Mouse (Mus musculus) liver, adult 2 months (tissue): ENCODE measurements around the gene Tsen34.

Experiments
- CTCF ChIP-seq: fragments of 200-500 bp; IDR thresholded peaks from 2 replicates; pipeline ENCODE4 v1.5.1; 2011; ENCODE audit warnings: low read depth, low read length, control low read depth
- POLR2A ChIP-seq: fragments of 200-500 bp; IDR thresholded peaks from 2 replicates; pipeline ENCODE4 v1.6.1; 2011; ENCODE audit warnings: low read length, control low read depth; ENCODE audit not compliant: insufficient read depth; ENCODE audit errors: extremely low read depth

DNA sequence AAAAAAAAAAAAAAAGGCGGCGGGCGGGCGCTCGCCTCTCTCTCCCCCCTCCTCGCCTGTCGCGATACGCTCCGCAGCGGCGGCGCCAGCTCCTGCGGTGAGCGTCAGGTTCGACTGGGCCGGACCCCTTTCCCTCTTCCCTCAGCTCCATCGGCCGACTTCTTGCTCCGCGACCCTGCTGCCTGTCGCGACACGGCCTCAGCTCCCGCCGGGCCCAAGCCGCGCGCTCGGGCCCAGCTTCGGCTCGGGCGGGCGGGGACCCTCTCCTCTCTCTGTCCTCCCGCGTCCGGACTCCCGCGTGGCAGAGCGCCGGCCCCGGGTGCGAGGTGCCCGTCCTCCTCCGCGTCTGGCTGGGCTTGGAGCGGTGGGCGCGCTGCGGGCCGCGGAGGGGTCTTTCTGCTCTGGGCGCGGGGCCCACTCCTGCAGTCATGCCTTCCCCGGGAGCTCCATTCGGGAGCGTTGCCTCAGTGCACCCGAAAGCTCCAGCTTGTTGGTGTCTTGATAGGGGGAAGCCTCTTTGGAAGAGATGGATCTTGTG lies 47.1 kb upstream of the Tsen34 start:
- no peak for TF ChIP-seq CTCF
- no peak for TF ChIP-seq POLR2A
